Mouse (Mus musculus): ENCODE measurements at regions not wholly inside any gene's neighbourhood (a gene's known extent, or its start where the extent isn't known, plus 50 kb on each side); places are given as distances from the start of the nearest gene placed in this dataset.
"Not testable (repeated sequence)": the region's sequence is repeated elsewhere in the genome, so short reads cannot be mapped to it uniquely, and the experiment has no call there.

DNA sequence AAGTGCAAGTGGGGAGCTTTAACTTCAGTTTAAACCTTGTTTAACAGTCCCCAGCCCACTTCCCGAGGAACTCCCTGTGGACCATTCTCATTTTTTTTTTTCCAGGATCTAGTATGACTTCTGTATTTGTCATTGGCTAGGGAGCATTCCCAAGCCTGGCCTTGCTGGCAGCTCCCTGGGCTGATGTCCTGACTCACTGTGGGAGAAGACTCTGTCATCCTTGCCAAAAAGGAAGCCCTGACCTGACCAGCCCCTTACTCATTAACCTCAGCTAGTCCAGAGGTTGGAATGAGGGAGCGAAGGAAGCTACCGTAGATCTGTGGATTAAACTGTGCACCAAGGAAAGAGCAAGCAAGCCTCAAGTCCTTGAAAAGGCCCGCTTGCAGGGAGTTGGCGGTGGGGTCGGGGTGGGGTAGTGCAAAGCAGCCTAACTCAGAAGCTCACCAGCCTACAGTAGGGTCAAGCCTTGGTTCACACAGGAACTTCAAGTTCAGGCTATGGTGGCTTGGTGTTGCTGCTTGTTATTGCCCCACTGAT is 130.3 kb downstream of the Kcnrg start:
- intact Hi-C loops (cut with DNase I), result no loop called here

DNA sequence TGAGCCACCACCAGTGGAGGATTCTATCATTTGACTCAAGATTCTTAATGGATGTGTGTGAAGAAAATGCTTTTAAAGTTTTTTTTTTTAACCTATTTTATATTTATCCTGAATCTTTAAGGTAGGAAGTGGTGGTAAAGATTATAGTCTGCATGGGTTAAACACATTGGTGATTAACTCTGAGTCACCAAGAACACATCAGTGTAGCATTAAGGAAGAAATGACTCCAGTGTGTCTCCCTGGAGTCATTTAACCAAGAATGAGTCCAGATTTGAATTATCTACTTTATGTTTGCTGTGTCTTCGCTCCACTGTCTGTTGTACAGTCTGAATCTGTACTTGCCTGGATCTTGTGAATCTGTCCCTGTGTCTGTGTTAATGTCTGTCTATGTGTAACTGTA is 132.2 kb downstream of the Kcnrg start:
- DNase-seq (ENCODE audit: low spot score in 2 of 2), result no peak
- intact Hi-C loops (cut with DNase I), result no loop called here

More for the DNA sequence above, 130.3 kb downstream of the Kcnrg start:
- DNase-seq (ENCODE audit: low spot score in 2 of 2), result no peak

DNA sequence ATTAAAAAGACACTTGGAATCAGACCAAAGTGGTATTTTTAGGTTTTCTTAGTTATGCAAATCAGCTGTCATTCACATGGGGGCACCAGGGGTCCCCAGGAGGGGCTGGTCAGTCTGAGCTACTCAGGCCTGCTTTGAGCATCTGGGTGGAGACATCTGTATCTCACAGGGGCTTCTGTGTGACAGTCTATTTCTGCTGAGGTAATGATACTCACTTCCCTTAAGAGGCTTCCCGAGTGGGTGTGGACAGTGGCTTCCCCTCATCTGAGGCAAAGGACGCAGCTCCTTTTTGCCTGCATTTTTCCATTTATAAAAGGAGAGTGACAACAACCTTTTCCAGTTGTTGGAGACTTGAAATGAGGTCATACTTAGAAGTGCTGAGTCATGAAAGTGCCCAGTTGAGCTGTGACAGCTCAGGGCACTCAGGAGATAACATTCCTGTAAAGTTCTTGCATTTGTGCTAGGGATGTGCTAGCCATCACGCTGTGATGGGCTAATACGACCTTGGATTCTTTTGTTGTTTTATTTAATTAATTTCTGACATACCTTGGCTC is 136.7 kb downstream of the Kcnrg start:
- intact Hi-C loops (cut with DNase I), result no loop called here
- DNase-seq (ENCODE audit: low spot score in 2 of 2), result no peak

DNA sequence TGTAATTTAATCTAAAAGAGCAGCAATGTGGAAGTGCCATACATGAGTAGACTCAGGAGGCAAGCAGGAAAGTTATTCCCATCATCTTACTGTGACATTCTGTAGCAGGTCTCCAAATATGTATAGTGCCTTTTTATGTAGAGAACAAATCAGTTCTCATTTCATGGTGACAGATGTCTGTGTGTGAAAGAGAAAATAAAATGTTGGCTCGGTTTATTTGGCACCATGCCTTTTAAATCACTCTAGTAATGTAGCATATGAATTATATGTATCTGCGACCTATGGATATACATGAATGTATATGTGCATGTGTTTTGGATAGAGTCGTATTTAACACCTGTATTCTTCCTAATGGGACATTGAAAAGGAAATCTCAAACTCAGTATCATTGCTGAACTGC is 146.2 kb downstream of the Kcnrg start:
- intact Hi-C loops (cut with DNase I), result no loop called here
- DNase-seq (ENCODE audit: low spot score in 2 of 2), result no peak

DNA sequence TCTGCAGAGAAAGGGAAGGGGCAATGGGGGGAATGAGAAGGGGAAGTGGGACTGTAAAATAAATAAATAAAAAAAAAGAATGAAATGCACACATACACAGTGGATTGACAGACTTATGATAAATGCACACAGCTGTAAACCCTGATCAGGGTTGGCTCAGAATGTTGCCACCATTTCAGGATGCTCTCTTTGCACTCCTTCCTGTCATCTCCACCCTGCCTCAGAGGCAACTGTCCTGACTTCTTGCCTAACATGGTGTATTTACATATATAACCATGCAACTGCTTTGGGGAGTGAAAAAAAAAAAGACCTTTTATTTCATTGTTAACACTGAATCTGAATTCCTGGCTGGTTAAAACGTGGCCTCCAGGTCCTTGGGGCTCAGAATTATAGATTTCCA is 149.4 kb downstream of the Kcnrg start:
- intact Hi-C loops (cut with DNase I), result loop anchor here (2.0 kb wide), 1 partner anchor 74 kb away; no protein-coding TSS in a partner anchor
- no peak for DNase-seq (ENCODE audit: low spot score in 2 of 2)

DNA sequence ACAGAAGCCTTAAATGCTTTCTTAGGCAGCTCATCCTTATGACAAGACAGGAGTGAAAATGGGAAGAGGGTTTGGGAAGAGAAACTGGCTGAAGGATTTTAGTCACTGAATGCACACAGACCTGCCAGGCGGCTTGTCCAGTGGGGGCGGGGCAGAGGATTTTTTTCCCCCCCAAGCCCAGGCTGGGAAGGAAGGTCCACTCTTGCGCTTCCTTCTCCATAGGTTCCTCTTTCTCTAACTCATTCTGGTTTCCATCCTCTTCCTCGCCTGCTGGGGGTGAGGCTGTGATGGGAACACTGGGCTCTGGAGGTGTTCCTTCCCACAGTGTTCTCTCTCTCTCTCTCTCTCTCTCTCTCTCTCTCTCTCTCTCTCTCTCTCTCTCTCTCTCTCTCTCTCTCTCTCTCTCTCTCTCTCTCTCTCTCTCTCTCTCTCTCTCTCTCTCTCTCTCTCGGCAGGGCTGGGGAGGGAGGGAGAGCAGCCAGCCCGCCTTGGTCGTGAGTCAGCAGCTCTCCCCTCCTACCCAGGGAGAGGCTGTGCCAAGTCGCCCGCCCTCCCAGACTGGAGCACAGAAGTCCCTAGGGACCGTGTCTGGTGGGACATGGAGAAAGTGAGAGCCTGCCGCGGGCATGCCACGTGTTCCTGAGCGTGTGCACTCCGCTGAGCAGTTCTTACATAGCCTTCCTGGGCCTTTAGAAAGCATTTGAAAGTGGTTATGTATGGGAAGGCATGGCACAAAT is 150.0 kb downstream of the Kcnrg start:
- DNase-seq (ENCODE audit: low spot score in 2 of 2), result peak; percentile 67 to 84

DNA sequence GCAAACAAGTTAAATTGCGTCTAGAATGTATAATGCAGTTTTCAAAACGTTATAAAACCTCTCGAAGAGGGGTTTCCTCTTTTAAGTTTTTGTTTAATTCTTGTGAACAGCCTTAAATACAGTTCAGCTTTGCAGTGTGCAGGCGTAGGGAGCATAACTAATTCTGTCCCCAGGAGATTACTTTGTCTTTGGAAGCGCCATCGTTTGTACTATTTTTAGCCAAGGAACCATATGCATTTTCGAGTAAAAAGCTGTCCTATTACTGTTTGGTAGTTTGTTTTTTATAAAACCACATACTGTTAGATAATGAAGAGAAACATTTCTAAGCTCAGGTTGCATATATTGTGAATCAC is 150.5 kb downstream of the Kcnrg start:
- no peak for DNase-seq (ENCODE audit: low spot score in 2 of 2)
- intact Hi-C loops (cut with DNase I), result loop anchor here (2.0 kb wide), 1 partner anchor 75 kb away; no protein-coding TSS in a partner anchor

More for the DNA sequence above, 150.0 kb downstream of the Kcnrg start:
- intact Hi-C loops (cut with DNase I), result loop anchor here (2.0 kb wide), 1 partner anchor 74 kb away; no protein-coding TSS in a partner anchor

DNA sequence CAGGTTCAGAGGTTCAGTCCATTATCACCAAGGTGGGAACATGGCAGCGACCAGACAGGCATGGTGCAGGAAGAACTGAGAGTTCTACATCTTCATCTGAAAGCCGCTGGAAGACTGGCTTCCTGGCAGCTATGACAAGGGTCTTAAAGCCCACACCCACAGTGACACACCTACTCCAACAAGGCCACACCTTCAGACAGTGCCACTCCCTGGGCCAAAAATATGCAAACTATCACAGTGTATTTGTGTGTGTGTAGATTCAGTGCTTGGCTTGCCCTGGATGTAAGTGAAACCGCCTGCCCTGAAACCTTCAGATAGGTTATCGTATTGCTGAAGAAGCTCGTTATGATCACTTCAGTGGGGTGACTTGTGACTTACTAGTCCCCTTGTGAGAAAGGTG is 151.3 kb downstream of the Kcnrg start:
- intact Hi-C loops (cut with DNase I), result no loop called here
- DNase-seq (ENCODE audit: low spot score in 2 of 2), result no peak

DNA sequence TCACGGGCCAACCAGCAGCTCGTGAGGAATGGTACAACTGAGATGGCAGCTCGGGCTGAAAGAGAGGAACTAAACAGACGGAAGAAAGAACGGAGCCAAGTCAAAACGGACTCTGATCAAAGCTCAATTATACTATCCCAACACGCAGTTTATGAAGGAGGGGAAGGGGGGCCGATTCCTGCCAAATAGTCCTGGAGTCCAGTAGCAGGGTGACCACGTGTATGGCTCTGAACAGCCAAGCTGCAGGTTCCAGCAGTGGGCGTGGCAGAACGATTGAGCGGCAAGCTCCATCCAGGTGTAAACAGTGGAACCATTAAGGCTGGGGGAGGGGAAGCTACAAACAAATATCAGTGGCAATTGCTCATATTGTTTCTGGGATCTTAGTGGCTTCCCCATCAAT is 152.9 kb downstream of the Kcnrg start:
- intact Hi-C loops (cut with DNase I); DNase-seq (ENCODE audit: low spot score in 2 of 2): not testable (repeated sequence)

DNA sequence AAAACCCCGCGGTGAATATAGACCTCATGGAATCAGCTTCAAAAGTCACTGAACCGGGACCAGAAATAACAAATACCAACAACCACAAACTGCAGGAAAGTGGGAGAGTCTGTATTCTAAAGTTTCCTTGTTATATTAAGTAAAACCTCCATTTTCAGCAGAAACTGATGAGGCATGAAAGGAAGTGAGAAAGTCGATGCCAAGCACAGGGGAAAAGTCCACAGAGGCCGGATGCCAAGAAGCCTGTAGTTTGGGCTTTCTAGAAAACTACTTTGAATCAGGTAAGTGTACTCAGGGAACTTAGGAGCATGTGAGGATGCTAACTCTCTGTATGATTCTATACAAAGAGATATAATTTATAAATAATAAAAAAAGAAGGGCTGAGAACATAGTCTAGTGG is 154.8 kb downstream of the Kcnrg start:
- no peak for DNase-seq (ENCODE audit: low spot score in 2 of 2)
- intact Hi-C loops (cut with DNase I), result no loop called here

DNA sequence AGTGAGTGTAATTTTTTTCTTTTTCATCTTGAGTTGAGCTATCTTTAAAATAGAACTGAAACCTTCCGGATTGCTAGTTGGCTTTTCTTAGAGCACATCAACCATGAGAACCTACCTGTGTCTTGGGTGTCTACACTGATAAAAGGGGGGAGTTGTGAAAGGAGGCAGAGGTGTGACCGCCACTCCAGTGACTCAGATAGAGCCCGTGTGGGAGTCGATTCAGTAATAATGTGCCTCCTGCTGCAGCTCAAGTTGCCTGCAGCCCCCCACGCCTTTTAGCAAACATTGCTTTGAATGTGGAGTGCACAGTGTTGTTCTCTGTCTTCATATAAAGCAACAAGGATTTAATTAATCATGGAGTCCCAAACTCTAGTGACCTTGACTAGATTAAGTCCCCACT is 162.6 kb downstream of the Kcnrg start:
- intact Hi-C loops (cut with DNase I), result no loop called here
- DNase-seq (ENCODE audit: low spot score in 2 of 2), result peak in 1 of 2 experiments; percentile 8

DNA sequence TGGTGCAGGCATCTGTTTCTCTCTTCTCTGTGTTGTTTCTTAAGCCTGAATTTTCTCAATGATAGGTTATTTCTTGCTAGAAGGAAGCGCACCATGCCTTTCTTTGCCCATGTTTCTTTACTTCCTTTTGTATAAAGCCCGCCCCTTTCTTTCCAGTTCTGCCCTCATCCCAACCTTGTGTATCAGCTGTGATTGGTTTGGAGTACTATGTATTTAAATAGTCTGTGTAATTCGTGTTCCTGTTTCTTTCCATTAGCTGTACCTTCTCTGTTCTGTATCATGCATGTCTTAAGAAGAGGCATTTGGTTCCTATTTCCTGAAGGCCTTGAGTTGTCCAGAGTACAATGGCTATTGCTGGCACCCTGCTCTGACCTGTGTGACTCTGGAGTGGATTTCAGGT is 166.9 kb downstream of the Kcnrg start:
- intact Hi-C loops (cut with DNase I), result no loop called here
- no peak for DNase-seq (ENCODE audit: low spot score in 2 of 2)

DNA sequence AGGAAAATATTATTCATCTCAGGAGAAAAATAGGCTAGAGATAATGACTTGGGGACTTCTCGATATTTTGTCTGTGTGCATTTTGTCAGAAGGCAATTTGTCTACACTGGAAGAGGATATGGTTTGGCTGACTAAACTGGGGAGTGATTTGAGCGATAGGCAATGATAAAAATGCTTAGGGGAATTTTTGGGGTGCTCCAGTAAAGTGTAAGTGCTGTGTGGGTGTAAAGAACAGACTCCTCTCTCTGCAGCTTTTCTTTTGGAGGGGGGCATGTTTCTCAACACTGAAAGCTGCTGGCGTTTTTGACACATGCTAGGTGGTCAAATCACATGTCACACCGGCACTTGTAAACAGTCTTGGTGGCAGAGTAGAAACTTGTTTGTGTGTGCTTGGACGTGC is 171.4 kb downstream of the Kcnrg start:
- intact Hi-C loops (cut with DNase I), result no loop called here
- DNase-seq (ENCODE audit: low spot score in 2 of 2), result no peak

DNA sequence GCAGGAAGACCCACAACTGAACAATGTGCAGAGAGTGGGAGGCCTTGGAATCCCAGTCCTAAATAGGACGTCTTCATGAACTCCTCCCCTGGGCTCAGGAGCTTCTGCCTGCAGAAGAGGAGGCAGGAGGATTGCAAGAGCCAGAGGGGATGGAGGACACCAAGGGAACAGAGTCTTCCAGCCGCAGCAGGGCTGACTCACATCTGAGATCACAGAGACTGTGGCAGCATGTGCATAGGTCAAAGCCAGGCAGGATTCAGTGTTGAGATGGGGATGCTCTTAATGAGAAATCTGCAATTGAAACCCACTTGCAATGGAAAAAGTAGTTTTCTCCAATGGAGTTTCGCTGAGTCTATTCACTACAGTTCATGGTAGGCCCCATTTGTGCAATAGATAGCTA is 175.9 kb downstream of the Kcnrg start:
- intact Hi-C loops (cut with DNase I), result no loop called here
- DNase-seq (ENCODE audit: low spot score in 2 of 2), result no peak

DNA sequence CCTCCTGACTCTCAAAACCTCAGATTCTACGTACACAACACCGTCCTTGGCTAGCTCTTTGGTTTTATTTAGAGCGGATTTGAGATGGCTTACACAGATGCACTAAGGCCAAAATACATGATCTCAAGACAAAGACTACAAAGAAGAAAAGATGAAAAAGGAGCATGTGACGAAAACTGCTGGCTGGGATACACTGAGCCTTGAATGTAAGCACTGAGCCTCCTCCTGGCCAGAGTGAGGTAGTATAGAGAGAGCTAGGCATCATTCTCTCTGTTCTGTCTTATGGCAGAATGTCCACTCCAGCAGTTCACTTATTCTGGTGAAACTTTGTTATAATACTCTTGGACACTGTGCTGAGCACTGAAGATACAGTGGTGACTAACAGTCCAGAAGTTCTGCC is 177.4 kb downstream of the Kcnrg start:
- intact Hi-C loops (cut with DNase I), result no loop called here

DNA sequence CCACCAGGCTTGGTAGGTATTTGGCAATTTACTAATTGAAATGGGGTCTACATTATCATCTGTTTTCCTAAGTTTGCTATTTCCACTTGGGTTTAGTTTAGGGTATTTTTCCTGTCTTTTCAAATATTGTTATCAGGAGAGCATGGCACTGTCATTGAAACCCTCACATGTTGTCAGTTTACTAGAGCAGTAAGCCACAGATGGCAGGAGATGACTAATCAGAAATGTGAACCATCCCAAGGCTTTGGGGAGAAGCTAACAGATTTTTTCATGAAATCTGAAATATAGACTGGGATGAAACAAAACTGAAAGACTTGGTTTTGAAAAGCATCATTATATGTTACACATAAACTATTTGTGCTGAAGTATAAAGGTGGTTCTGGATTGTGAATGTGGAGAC is 178.8 kb downstream of the Kcnrg start:
- DNase-seq (ENCODE audit: low spot score in 2 of 2), result no peak

More for the DNA sequence above, 177.4 kb downstream of the Kcnrg start:
- no peak for DNase-seq (ENCODE audit: low spot score in 2 of 2)

DNA sequence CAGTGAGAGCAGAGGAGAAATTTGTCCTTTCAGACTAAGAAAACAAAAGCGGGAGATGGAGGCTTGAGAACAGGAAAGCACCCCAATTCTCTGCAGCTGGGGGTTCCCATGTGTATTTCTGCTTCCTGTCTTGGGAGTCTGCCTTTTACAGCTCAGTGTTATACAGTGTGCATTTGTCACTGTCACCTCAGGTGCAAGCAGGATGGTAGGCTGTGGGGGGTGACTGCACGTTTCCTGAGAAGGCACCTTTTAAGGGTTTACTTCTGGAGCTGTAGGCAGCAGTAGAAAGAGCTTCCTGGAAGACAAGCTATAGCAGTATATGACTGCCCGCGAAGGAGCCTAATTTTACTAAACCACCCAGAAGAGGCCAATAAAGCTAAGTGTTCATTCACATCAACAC is 180.5 kb downstream of the Kcnrg start:
- intact Hi-C loops (cut with DNase I), result no loop called here
- DNase-seq (ENCODE audit: low spot score in 2 of 2), result no peak

More for the DNA sequence above, 178.8 kb downstream of the Kcnrg start:
- intact Hi-C loops (cut with DNase I), result no loop called here

DNA sequence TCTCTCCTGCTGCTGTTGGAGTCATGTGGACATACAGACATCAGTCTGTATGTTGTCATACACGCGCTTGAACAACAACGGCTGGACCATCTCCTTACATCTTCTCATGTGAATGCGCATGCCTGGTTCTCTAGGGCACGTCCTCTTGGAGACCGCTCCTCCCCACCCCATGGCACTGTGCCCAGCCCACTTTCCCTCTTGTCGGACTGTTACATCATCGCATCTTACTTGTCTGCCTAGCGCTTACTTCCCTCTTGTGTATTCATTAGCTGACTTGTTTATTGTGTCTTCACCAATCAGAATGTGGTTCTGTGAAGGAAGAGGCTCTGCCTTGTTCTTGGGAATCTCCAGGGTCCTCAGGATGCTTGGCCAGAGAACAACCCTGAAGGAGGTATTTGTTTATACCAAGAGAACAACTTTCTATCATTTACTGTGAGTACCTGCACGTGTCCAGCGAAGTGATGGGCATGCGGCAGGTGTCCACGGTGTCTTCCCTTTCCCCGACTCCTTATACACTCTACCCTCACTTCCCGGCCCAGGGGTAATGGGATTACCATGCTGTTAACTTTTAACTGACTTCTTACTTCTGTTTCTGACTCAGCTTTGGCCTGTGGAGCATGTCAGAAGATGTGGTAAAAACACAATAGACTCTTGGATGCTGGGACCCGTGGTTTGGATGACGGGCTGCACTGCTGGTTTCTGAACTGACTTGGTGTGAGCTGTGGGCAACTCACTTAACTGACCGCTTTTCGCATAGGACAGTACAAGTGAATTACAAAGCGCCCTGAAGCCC is 181.9 kb downstream of the Kcnrg start:
- intact Hi-C loops (cut with DNase I), result no loop called here
- DNase-seq (ENCODE audit: low spot score in 2 of 2), result peak; percentile 22 to 35

DNA sequence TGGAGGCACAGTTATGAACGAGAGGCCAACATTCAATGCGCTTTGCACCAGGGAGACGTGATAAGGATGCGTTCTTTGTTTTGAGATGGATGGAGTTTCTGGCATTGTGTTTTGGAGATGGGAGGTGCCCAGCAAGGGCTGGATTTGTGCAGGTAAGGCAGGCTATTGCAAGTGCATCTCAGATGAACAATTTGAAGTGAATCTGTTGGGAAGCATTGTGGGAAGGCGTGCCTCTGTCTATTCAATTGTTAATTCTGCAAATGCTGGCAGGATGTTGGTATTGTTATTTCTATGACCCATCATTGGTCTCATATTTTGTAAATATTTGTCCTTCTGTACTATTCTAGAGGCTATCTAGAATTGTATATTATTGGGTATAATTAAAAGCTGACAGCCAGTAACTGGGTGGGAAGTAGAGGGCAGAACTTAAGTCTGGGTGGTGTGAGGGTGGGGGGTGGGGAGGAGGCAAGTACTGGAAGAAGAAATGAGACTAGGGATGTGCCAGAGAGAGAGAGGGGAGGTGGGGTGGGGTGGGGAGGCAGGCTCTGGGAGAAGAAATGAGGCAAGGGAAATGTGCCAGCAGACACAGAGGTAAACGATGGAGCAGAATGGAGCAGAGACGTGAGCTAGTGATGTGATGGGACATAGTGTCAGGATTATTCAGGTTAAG is 188.9 kb downstream of the Kcnrg start:
- DNase-seq (ENCODE audit: low spot score in 2 of 2), result no peak
- intact Hi-C loops (cut with DNase I), result no loop called here

DNA sequence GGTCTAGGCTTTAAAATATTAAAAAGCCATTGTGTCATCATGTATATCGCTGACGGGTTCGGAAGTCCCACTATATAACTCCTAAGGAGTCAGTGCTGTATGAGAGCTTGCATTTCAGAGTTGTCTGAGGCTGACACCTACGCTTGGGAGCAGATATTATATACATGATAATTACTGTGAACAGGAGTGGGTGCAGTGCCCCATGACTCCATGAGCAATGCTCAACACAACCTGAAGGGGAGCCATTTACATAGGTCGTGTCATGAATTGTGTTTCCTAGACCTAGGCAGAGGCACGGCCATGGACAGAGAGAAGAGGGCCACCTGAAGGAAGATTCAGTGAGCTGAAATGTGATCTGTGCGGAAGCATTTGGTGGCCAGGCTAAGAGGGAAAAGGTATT is 189.4 kb downstream of the Kcnrg start:
- DNase-seq (ENCODE audit: low spot score in 2 of 2), result no peak
- intact Hi-C loops (cut with DNase I), result no loop called here

All from left cerebral cortex, postnatal 36 days (tissue).